Mouse (Mus musculus): ENCODE data around the gene Gstm5. TPM values are rescaled to one million over a fixed set of nuclear protein-coding genes. Genes with fewer than 3 reads are reported as not detected.
"Not testable (repeated sequence)": the region's sequence is repeated elsewhere in the genome, so short reads cannot be mapped to it uniquely, and the experiment has no call there.

Gene Gstm5
- polyA plus RNA-seq, 1 experiment from 2014 or later: 259 TPM

DNA sequence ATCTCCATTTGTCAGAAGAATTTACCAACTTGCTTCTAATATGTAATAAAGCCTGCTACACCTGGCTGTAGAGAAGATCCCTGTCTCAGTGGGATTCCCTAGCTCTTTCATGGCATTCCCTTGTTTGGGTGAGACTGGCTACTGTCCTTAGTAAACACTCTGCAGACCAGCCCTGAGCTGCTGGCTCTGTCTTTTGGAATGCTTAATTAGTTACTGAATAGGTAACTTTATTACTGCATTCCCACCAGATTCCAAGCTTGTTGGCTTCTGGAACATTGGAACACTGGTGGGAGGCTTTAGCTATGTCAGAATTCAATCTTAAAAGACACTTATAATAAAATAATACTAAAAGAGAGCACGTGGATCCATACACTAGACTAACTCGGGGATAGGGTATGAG, 6.4 kb upstream of the Gstm5 start:
- not testable (repeated sequence) for H3K4me3 ChIP-seq (replicated peaks; ENCODE audit: low read length); ATAC-seq (ENCODE audit: low FRiP score); H3K4me2 ChIP-seq (replicated peaks); H3K9me3 ChIP-seq (ENCODE audit: control insufficient read depth, low read length); DNase-seq (ENCODE audit: low spot score); H3K27ac ChIP-seq; H3K27me3 ChIP-seq (ENCODE audit: control insufficient read depth, insufficient read depth, low read length); H3K4me1 ChIP-seq (replicated peaks; ENCODE audit: control insufficient read depth, insufficient read depth, low read length); H3K9ac ChIP-seq; H3K36me3 ChIP-seq (replicated peaks; ENCODE audit: control insufficient read depth, insufficient read depth)
- 90% methylated on average over 2 of the region's 2 CpGs for WGBS

DNA sequence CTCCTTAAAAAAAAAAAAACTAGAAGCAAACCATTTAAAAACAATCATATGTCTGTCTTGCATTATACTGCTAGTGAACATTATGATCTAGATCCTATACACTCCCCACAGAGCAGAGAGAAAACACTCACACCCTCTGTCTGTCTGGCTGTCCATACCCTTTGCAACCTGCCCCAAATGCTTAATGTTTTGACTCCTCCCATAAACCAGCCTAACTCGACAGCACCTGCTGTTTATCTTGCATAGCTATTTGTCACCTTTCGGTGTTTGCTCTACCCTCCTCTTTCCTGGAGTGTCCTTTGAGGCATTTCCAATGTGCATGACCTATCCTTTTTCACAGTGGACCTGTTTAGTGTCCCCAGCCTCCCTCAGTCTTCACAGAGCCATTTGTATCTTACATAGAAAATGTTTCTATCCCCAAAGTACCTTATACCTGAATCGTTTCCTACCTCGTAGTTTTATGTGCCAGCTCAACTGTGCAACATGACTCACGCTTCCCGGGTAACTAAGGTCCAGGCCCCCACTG, 364 bp upstream of the Gstm5 start:
- H3K9ac ChIP-seq: peak overlapping the region; percentile 91
- peaks cover 10% of the 10 kb centered on the region for H3K4me1 ChIP-seq (replicated peaks; ENCODE audit: control insufficient read depth, insufficient read depth, low read length)
- no peak overlapping the region for H3K27ac ChIP-seq
- WGBS: 12% methylated on average over 6 of the region's 6 CpGs
- H3K27me3 ChIP-seq (ENCODE audit: control insufficient read depth, insufficient read depth, low read length): no peaks in the 10 kb centered on the region
- H3K9me3 ChIP-seq (ENCODE audit: control insufficient read depth, low read length): no peaks in the 10 kb centered on the region
- H3K4me2 ChIP-seq (replicated peaks): peak overlapping the region; percentile 81
- peaks cover 13% of the 10 kb centered on the region for H3K36me3 ChIP-seq (replicated peaks; ENCODE audit: control insufficient read depth, insufficient read depth)
- ATAC-seq (ENCODE audit: low FRiP score) (peak; percentile 36), DNase-seq (ENCODE audit: low spot score) (no peak)
- peak overlapping the region; percentile 70 for H3K4me3 ChIP-seq (replicated peaks; ENCODE audit: low read length)

DNA sequence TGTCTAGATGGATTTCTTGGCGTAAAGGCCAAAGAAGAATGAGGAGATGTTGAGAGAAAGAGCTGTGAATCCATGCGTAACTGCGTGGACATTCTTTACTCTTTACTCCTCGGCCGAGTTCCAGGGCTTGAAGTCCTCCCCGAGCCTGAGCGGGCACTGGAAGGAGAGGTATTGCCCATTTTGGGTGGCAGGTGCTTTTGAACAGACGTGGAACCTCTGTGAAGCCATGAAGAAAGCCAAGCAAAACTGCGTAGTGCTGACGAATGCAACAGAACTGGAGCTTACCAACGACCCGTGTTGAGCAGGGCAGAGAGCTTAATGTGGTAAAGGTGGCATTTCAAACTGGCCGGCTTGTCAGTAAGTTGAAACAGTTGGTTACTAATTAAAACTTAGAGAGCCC, 3.1 kb downstream of the Gstm5 start:
- Histone ChIP-seq H3K4me1 (replicated peaks; ENCODE audit: control insufficient read depth, insufficient read depth, low read length) (peaks cover 10% of the 10 kb centered on the region), H3K36me3 (replicated peaks; ENCODE audit: control insufficient read depth, insufficient read depth) (peaks cover 10% of the 10 kb centered on the region), H3K4me3 (replicated peaks; ENCODE audit: low read length) (no peak overlapping the region), H3K9me3 (ENCODE audit: control insufficient read depth, low read length) (no peaks in the 10 kb centered on the region), H3K27me3 (ENCODE audit: control insufficient read depth, insufficient read depth, low read length) (no peaks in the 10 kb centered on the region), H3K9ac (no peak overlapping the region), H3K27ac (no peak overlapping the region), H3K4me2 (replicated peaks) (no peak overlapping the region)
- DNase-seq (ENCODE audit: low spot score) (no peak), ATAC-seq (ENCODE audit: low FRiP score) (no peak)
- 93% methylated on average over 13 of the region's 13 CpGs for WGBS

GRCm38 (mm10) chr3:107900955-107901673, 5.5 kb downstream of the Gstm5 start:
- Histone ChIP-seq H3K27me3 (ENCODE audit: control insufficient read depth, insufficient read depth, low read length) (no peaks in the 10 kb centered on the region), H3K4me3 (replicated peaks; ENCODE audit: low read length) (no peak overlapping the region), H3K9ac (no peak overlapping the region), H3K27ac (no peak overlapping the region), H3K4me2 (replicated peaks) (no peak overlapping the region), H3K4me1 (replicated peaks; ENCODE audit: control insufficient read depth, insufficient read depth, low read length) (peaks cover 5% of the 10 kb centered on the region), H3K9me3 (ENCODE audit: control insufficient read depth, low read length) (no peaks in the 10 kb centered on the region), H3K36me3 (replicated peaks; ENCODE audit: control insufficient read depth, insufficient read depth) (peaks cover 10% of the 10 kb centered on the region)
- DNase-seq (ENCODE audit: low spot score) (no peak), ATAC-seq (ENCODE audit: low FRiP score) (no peak)
- WGBS: 63% methylated on average over 11 of the region's 11 CpGs

- Histone ChIP-seq H3K27me3 (ENCODE audit: control insufficient read depth, insufficient read depth, low read length) (no peaks in the 10 kb centered on the region), H3K4me3 (replicated peaks; ENCODE audit: low read length) (no peak overlapping the region), H3K4me1 (replicated peaks; ENCODE audit: control insufficient read depth, insufficient read depth, low read length) (no peaks in the 10 kb centered on the region), H3K9ac (no peak overlapping the region), H3K4me2 (replicated peaks) (no peak overlapping the region), H3K27ac (no peak overlapping the region), H3K36me3 (replicated peaks; ENCODE audit: control insufficient read depth, insufficient read depth) (no peaks in the 10 kb centered on the region), H3K9me3 (ENCODE audit: control insufficient read depth, low read length) (no peaks in the 10 kb centered on the region)
- no peak for ATAC-seq (ENCODE audit: low FRiP score)
- WGBS: 75% methylated on average over 6 of the region's 6 CpGs
- DNase-seq (ENCODE audit: low spot score): no peak
Observed at GRCm38 (mm10) chr3:107905942-107906341, 10.3 kb downstream of the Gstm5 start.

DNA sequence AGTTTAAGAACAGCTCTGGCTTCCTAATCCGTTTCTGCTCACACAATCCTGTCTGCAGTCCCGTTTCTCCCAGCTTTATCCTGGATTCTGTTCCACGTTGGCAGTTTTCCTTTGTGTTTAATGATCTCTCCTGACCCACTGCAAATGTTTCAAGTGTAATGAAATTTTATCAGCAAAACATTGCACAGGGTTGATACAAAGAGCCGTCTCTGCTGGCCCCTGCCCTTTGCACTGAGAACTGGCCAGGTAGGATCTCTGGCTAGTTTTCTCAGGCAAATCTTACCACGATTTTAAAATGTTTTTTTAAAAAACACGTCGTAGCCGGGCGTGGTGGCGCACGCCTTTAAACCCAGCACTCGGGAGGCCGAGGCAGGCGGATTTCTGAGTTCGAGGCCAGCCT, 21.1 kb downstream of the Gstm5 start:
- Histone ChIP-seq H3K4me3 (replicated peaks; ENCODE audit: low read length) (no peak overlapping the region), H3K4me1 (replicated peaks; ENCODE audit: control insufficient read depth, insufficient read depth, low read length) (no peaks in the 10 kb centered on the region), H3K27ac (no peak overlapping the region), H3K9ac (no peak overlapping the region), H3K4me2 (replicated peaks) (no peak overlapping the region), H3K36me3 (replicated peaks; ENCODE audit: control insufficient read depth, insufficient read depth) (no peaks in the 10 kb centered on the region), H3K27me3 (ENCODE audit: control insufficient read depth, insufficient read depth, low read length) (no peaks in the 10 kb centered on the region), H3K9me3 (ENCODE audit: control insufficient read depth, low read length) (no peaks in the 10 kb centered on the region)
- 82% methylated on average over 15 of the region's 15 CpGs for WGBS
- ATAC-seq (ENCODE audit: low FRiP score) (no peak), DNase-seq (ENCODE audit: low spot score) (no peak)

DNA sequence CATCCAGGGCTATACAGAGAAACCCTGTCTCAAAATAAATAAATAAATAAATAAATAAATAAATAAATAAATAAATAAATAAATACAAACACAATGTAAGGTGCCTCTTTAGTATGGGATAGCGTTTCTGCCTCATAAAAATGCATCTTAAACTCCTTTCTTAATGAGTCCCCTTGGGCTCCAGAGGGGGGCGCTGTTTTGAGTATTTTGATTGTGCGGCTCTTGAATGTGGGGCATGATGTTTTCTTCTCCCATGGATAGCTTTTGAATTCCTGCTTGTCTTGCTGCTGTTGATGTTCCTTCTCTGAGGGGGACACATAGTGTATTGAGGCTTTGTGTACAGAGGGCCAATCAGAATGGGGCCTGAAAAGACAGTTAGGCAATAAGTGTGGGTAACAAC, 21.5 kb downstream of the Gstm5 start:
- WGBS: 86% methylated on average over 3 of the region's 3 CpGs
- H3K36me3 ChIP-seq (replicated peaks; ENCODE audit: control insufficient read depth, insufficient read depth): no peaks in the 10 kb centered on the region
- no peaks in the 10 kb centered on the region for H3K27me3 ChIP-seq (ENCODE audit: control insufficient read depth, insufficient read depth, low read length)
- H3K9me3 ChIP-seq (ENCODE audit: control insufficient read depth, low read length): no peaks in the 10 kb centered on the region
- H3K4me1 ChIP-seq (replicated peaks; ENCODE audit: control insufficient read depth, insufficient read depth, low read length): no peaks in the 10 kb centered on the region
- H3K4me2 ChIP-seq (replicated peaks): no peak overlapping the region
- DNase-seq (ENCODE audit: low spot score) (no peak), ATAC-seq (ENCODE audit: low FRiP score) (no peak)
- H3K27ac ChIP-seq: no peak overlapping the region
- no peak overlapping the region for H3K9ac ChIP-seq
- no peak overlapping the region for H3K4me3 ChIP-seq (replicated peaks; ENCODE audit: low read length)

DNA sequence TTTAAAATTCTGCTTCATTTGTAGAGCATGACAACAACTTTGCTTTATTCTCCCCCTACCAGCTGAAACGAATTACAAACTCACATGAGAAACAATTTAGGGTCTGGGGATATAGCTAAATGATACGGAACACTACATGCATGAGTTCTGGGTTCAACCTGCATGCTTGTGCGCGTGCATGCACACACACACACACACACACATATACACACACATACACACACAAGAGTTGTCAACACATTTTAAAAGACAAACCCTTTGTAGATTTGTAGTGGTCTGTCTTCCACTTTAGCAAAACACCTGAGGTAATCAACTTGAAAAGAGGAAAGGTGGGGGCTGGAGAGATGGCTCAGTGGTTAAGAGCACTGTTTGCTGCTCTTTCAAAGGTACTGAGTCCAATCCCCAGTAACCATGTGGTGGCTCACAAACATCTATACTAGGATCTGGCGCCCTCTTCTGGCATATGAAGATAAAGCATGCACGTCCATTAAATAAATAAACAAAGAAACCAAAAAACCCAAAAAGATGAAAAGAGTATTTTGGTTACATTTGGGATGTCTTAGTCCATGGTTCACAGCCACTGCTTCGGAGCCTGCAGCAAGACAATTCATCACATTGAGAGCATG, 22.3 kb downstream of the Gstm5 start:
- H3K4me3 ChIP-seq (replicated peaks; ENCODE audit: low read length): no peak overlapping the region
- no peak for ATAC-seq (ENCODE audit: low FRiP score)
- H3K27me3 ChIP-seq (ENCODE audit: control insufficient read depth, insufficient read depth, low read length): no peaks in the 10 kb centered on the region
- H3K36me3 ChIP-seq (replicated peaks; ENCODE audit: control insufficient read depth, insufficient read depth): no peaks in the 10 kb centered on the region
- no peak overlapping the region for H3K9ac ChIP-seq
- H3K9me3 ChIP-seq (ENCODE audit: control insufficient read depth, low read length): no peaks in the 10 kb centered on the region
- peak; percentile 72 for DNase-seq (ENCODE audit: low spot score)
- H3K4me1 ChIP-seq (replicated peaks; ENCODE audit: control insufficient read depth, insufficient read depth, low read length): no peaks in the 10 kb centered on the region
- H3K27ac ChIP-seq: no peak overlapping the region
- no peak overlapping the region for H3K4me2 ChIP-seq (replicated peaks)
- WGBS: 62% methylated on average over 7 of the region's 7 CpGs

DNA sequence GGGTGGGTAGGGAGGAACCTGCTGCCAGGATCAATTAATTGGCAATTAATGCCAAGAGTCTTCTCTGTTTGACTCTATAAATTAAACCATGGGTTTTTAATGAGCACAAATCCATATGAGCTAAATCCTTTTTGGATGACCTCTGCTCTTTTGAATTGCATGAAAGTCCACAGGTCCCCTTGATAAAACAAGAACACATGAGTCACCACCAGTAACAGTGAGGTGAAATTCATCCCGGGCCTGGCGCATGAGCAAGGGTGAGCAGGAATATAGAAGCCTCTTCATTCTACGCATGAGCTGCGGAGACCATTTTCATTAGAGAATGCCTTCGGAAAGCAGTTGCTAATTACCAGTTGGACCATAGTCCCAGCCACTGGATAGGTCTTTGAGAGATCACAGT, 24.7 kb downstream of the Gstm5 start:
- 93% methylated on average over 5 of the region's 5 CpGs for WGBS
- no peak overlapping the region for H3K4me3 ChIP-seq (replicated peaks; ENCODE audit: low read length)
- DNase-seq (ENCODE audit: low spot score): no peak
- H3K27ac ChIP-seq: no peak overlapping the region
- no peaks in the 10 kb centered on the region for H3K27me3 ChIP-seq (ENCODE audit: control insufficient read depth, insufficient read depth, low read length)
- H3K9ac ChIP-seq: no peak overlapping the region
- H3K4me2 ChIP-seq (replicated peaks): no peak overlapping the region
- no peaks in the 10 kb centered on the region for H3K9me3 ChIP-seq (ENCODE audit: control insufficient read depth, low read length)
- H3K4me1 ChIP-seq (replicated peaks; ENCODE audit: control insufficient read depth, insufficient read depth, low read length): no peaks in the 10 kb centered on the region
- no peak for ATAC-seq (ENCODE audit: low FRiP score)
- H3K36me3 ChIP-seq (replicated peaks; ENCODE audit: control insufficient read depth, insufficient read depth): no peaks in the 10 kb centered on the region
